Mouse (Mus musculus) adrenal gland, adult 8-10 months (tissue): Measurements from ENCODE around the gene Dnajc5g. TPM values are rescaled to one million over a fixed set of nuclear protein-coding genes. Genes with fewer than 3 reads are reported as not detected.

ENCODE experiments used
- DNase-seq: peaks from one replicate; pipeline ENCODE4 v3.0.0; 2022
- total RNA-seq, 4 experiments: library from RNA; stranded (reverse); gene quantifications; 2 replicates each; pipeline ENCODE4 v1.2.4; 2022

Dnajc5g gene
- total RNA-seq, result not detected

DNA sequence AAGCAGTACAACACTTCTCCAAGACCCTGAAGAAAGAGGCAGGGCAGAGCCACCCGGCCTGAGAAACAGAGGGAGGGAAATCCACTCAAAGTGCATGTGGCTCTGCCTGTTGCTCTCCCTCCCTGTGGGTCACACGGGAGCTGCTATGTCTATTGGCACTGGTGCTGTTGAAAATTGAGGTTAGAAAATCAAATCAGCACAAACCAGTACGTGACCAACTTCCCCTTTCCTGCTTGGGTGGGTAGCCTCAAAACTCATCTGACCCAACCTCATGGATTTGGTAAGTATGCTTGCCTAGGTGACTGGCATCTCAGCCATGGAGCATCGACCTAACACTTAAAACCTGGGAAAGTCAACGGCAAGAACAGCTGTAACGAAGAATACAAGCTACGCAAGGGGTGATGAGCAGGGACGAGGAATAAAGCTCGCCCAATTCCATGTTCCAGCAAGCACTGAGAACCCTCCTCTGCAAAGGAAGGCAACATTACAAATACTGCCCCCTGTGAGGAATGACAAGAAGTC is at the start of gene Dnajc5g:
Dnajc5g (plus strand) TSS at position 472 of the 522 bp plus-strand sequence.
- no peak for DNase-seq

GRCm38 (mm10) chr5:31069810-31070209 is 36.3 kb upstream of the Dnajc5g start:
- no peak for DNase-seq

- no peak for DNase-seq
These were observed 35.0 kb upstream of the Dnajc5g start for GRCm38 (mm10) chr5:31071059-31071458.

GRCm38 (mm10) chr5:31071821-31072220 is 34.3 kb upstream of the Dnajc5g start:
- no peak for DNase-seq

GRCm38 (mm10) chr5:31073176-31073575 is 32.9 kb upstream of the Dnajc5g start:
- DNase-seq, result no peak

DNA sequence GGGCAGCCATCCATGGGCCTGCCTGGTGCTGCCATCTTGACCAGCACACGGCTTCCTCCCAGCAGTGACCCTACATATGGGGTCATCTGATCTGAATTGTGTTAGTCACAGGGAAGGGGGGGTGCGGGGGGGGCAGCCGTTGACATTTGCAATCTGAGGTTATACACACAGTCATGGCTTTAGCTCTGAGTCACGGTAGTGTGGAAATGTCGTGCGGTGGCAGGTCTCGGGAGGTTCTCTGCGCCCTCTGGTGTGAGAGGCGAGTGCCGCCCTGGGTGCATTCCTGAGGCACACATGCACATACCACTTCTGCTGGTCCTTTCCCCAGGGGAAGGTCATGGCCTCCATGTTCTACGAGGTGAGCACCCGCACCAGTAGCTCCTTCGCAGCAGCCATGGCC is 29.7 kb upstream of the Dnajc5g start:
- peak; percentile 50 for DNase-seq

GRCm38 (mm10) chr5:31080059-31080794 is 25.9 kb upstream of the Dnajc5g start:
- no peak for DNase-seq

DNA sequence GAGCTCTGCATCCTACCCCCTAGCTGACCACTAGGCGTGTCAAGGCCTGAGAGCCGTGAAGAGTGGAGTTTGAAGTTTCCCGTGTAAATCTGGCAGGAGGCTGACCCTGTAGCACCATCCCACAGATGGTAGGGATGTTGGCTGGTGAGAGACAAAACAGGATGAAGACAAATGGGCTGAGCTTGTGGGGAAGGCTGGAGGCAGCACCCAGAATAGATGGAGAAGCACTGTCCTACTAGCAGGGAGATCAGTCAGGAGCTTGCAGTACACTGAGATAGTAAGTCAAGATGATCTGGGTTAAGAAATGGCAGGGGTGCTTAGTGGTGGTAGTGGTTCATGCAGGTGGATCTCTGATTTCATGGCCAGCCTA is 25.3 kb upstream of the Dnajc5g start:
- DNase-seq, result no peak

DNA sequence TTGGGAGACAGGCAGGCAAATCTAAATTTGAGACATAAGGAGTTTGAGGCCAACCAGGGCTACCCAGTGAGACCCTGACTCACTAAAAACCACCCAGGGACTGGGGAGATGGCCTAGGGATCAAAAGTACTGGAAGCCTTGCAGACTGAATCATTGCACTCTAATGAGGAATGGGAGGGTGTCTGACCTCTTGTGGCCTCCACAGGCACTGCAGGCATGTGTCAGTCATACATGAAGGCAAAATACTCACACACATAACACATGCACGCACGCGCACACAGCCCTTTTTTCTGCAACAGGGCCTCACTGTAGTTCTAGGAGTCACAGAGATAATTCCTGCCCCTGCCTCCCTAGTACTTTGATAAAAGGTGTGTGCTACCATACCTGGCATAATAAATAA is 24.7 kb upstream of the Dnajc5g start:
- no peak for DNase-seq

DNA sequence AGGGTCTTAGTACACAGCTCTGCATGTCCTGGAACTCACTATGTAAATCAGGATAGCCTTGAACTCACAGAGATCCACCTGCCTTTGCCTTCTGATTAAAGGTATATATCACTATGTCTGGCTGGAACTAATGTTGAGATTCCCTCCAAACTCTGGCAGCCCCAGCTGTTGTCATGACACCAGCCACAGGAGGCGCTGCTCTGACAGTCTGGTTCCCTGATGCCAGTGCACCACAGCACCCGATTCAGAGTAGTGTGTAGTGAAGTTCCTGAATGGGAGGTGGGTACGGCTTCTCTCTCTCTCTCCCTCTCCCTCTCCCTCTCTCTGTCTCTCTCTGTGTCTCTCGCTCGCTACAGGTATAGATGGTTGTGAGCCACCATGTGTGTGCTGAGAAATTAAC is 23.7 kb upstream of the Dnajc5g start:
- DNase-seq, result no peak

DNA sequence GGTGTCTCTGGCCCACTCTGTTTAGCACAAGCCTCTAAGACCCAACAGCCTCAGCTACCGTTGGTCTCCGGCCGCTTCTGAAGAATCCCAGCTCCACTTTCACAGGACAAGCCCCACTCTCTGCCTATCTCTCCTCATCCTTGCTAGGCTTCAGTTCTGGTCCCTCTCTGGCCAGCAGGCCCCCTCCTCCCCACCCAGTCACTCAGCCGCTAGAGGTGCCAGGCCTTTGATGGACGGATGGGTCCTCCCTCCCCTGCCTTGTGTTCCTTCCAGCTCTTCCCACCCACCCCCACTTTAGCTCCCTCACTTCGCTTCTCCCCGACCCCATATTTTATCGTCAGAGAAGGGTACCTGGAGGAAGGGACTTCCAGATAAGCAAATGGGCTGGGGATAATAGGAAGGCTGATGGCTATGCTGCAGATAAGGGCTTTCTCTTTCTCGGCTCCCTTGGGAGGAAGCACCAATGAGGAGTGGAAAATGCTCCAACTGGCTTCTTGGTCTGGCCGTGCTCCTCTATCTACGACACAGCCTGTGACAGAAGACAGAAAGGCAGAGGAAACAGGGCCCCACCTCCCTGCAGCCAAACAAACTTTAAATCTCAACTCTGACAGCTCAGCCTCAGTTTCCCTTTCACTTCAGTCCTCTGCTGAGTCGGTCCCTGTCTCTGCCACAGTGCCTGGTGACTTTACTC is 23.0 kb upstream of the Dnajc5g start:
- no peak for DNase-seq

GRCm38 (mm10) chr5:31083949-31084348 is 22.1 kb upstream of the Dnajc5g start:
- DNase-seq, result no peak

GRCm38 (mm10) chr5:31086606-31087005 is 19.5 kb upstream of the Dnajc5g start:
- DNase-seq, result no peak

- no peak for DNase-seq
These were observed 19.0 kb upstream of the Dnajc5g start for GRCm38 (mm10) chr5:31087131-31087530.

DNA sequence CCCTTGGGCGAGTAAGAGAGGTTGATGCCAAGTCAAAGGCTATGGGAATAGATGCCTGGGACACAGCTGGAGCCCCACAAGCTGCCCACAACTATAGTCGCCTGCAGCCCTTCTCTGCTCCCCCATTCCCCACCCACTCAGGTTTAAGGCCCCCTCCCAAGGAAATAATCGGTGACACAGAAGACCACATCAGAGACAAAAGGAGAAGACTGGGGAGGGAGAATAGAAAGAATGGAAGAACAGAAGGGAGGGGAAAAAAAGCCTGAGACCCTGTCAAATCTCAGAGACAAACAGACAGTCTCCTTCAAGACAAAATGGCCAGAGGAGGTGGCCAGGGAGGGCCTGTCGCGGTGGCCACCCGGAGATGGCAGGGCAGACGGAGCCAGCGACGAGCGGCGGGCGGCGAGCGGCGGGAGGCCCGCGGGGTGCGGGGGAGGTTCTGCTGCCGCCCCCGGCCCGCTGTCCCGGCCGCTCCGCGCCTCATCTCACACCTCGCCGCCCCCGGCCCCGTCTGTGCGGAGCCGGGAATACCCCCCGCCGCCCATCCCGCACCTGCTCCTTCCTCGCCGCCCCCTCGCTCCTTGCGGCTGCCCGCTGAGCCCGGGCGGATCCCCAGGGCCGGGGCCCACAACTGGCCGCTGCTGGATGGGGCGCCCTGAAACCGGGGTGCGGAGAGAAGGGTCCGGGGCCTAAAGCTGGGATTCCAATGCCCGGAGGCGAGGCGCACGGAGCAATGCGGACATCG is 13.7 kb upstream of the Dnajc5g start:
- no peak for DNase-seq

GRCm38 (mm10) chr5:31093151-31094041 is 12.7 kb upstream of the Dnajc5g start:
- DNase-seq, result no peak

DNA sequence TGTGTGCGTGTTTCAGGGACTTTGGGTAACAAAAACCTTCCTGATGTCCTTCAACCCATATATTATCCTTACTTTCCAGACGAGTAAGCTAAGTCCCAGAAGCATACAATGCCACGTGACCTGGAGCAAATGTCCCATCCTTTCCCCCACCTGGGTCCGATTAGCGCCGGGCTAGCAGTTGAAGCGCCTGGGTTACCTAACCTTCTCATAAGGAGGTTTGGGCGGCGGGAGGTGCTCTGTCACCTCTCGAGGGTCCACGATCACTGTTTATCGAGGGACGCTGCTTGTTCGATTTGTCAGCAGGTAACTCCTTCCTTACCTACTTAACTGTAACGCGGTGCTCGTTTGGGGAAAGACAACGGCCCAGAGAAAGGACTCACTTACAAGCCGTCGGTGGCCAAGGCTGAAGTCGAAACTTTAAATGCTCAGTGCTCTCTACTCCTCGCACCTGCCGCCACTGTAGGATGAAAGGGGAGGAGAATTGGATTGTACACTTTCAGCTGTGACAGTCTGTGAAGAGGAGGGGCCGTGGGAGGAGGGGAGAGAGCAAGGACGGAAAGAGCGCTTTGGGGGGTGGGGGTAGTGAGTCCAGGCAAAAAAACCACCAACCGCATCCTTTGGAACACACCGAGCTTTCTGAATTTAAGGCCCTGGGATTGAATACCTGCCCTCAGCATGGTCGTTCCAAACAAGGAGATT is 11.8 kb upstream of the Dnajc5g start:
- no peak for DNase-seq

DNA sequence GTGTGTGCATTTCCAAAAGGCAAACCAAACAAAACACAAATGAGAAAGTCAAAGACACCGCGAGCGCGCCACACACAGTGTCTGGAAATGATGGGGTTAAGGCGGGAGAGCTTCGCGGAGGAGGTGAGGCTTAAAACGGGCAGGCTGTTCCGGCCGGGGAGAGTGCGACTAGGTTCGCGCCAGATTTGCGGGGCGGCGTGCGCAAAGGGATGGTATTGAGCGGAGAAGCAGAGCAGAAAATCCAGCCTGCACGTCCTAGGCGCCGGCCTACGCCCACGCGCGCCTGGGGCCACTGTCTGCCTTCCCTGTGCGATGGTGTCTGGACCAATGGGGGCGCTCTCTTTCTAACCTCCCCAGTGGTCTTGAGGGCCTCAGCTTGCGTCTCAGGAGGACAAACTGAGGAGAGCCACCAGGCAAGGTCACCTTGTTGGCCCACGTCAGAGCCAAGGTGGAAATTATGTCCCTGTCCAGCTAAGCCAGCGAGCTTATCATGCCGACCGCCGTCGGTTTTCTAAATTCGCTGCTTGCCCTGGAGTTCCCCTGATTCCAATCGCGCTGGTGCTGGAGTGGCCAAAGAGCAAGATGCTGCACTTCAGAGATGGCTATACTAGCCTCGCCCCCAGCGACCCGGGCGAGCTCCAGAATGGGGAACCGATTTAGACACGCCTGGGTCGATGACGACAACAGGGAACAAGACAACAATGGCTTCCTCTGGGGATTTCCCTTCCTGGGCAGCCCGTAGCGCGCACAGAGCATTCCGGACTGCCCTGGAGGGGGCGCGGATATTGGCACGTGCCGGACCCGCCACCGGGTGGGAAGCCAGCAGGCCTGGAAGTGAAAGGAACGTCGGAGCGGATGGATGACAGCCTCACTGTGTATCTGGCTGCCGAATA is 11.0 kb upstream of the Dnajc5g start:
- no peak for DNase-seq

GRCm38 (mm10) chr5:31095711-31096480 is 10.2 kb upstream of the Dnajc5g start:
- DNase-seq, result no peak
